Mouse (Mus musculus): Measurements from ENCODE around the gene Klf12. TPM values are rescaled to one million over a fixed set of nuclear protein-coding genes. Genes with fewer than 3 reads are reported as not detected.
A peak's percentile ranks its signal among the peaks of the same experiment; 100 is the strongest.

The Klf12 gene
- total and polyA plus RNA-seq, 3 experiments, result 3.3 to 9.7 (median 8.6) TPM

- H3K9me3 ChIP-seq (replicated peaks; ENCODE audit: low read length), result no peaks in the 10 kb centered on the region
- H3K36me3 ChIP-seq (replicated peaks in 1 of 2; ENCODE audit: control insufficient read depth in 1 of 2, insufficient read depth in 1 of 2, low read length in 1 of 2), result no peaks in the 10 kb centered on the region
- dilution Hi-C loops (cut with MboI; ENCODE audit: extremely low pct_ligation_motif_present, extremely low pct_unique_long_range_greater_than_20kb, low sequenced_read_pairs), result no loop called here
- no peak overlapping the region for H3K4me3 ChIP-seq (replicated peaks in 1 of 3; ENCODE audit: low read depth in 2 of 3, low read length in 2 of 3, poor library complexity in 1 of 3)
- no peak overlapping the region for H3K9ac ChIP-seq (ENCODE audit: insufficient read depth, low read depth)
- peaks cover 18 to 53% of the 10 kb centered on the region in 2 experiments for H3K4me1 ChIP-seq (ENCODE audit: control insufficient read depth in 1 of 2, insufficient read depth in 2 of 2)
- DNase-seq (ENCODE audit: extremely low read depth), result no peak
- TF ChIP-seq IRF4 (IDR thresholded peaks at IDR 0.05; ENCODE audit: low read depth, low read length) (no peak), POLR2A (IDR thresholded peaks at IDR 0.05; ENCODE audit: low read depth, low read length) (no peak), PAX5 (IDR thresholded peaks at IDR 0.05; ENCODE audit: low read length) (no peak), UBTF (IDR thresholded peaks at IDR 0.05; ENCODE audit: low read depth, low read length) (no peak), EP300 (IDR thresholded peaks at IDR 0.05; ENCODE audit: low read length) (no peak), RAD21 (IDR thresholded peaks at IDR 0.05; ENCODE audit: low read depth, low read length) (no peak), NELFE (IDR thresholded peaks at IDR 0.05; ENCODE audit: low read depth, low read length) (no peak), CTCF (conservative IDR thresholded peaks at IDR 0.05 in 1 of 2, IDR thresholded peaks at IDR 0.05 in 1 of 2; ENCODE audit: low read depth in 2 of 2, low read length in 2 of 2) (no peak), ZMIZ1 (IDR thresholded peaks at IDR 0.05; ENCODE audit: low read depth, low read length) (no peak), CHD1 (IDR thresholded peaks at IDR 0.05; ENCODE audit: low read depth, low read length) (no peak), NRF1 (IDR thresholded peaks at IDR 0.05; ENCODE audit: low read depth, low read length) (no peak), RCOR1 (conservative IDR thresholded peaks at IDR 0.05; ENCODE audit: low read depth, low read length) (no peak), HCFC1 (IDR thresholded peaks at IDR 0.05; ENCODE audit: low read depth, low read length) (no peak), MXI1 (IDR thresholded peaks at IDR 0.05; ENCODE audit: low read depth, low read length) (no peak), MAZ (IDR thresholded peaks at IDR 0.05; ENCODE audit: low read depth, low read length) (no peak)
- in situ Hi-C loops (cut with MboI; ENCODE audit: low pct_ligation_motif_present, low pct_unique_long_range_greater_than_20kb, low sequenced_read_pairs), result no loop called here
- peak overlapping the region; percentile 36; the same call in 1 of the 2 replicates for H3K27ac ChIP-seq (ENCODE audit: insufficient read depth, low read depth)
- H3K79me2 ChIP-seq (replicated peaks; ENCODE audit: control insufficient read depth, extremely low read depth, insufficient read depth, poor library complexity, severe bottlenecking), result no peaks in the 10 kb centered on the region
- no peak overlapping the region for H3K4me2 ChIP-seq (ENCODE audit: insufficient read depth, low read depth, poor library complexity, severe bottlenecking)
- no peaks in the 10 kb centered on the region for H3K27me3 ChIP-seq (replicated peaks)
These were observed 179.7 kb downstream of the Klf12 start for GRCm38 (mm10) chr14:100104818-100105217.

- Histone ChIP-seq H3K79me2 (replicated peaks; ENCODE audit: control insufficient read depth, extremely low read depth, insufficient read depth, poor library complexity, severe bottlenecking) (no peaks in the 10 kb centered on the region), H3K9ac (ENCODE audit: insufficient read depth, low read depth) (no peak overlapping the region), H3K4me3 (replicated peaks in 1 of 3; ENCODE audit: low read depth in 2 of 3, low read length in 2 of 3, poor library complexity in 1 of 3) (no peak overlapping the region), H3K27ac (ENCODE audit: insufficient read depth, low read depth) (no peak overlapping the region), H3K4me2 (ENCODE audit: insufficient read depth, low read depth, poor library complexity, severe bottlenecking) (no peak overlapping the region), H3K36me3 (replicated peaks in 1 of 2; ENCODE audit: control insufficient read depth in 1 of 2, insufficient read depth in 1 of 2, low read length in 1 of 2) (no peaks in the 10 kb centered on the region), H3K4me1 (ENCODE audit: control insufficient read depth in 1 of 2, insufficient read depth in 2 of 2) (peaks cover 20 to 55% of the 10 kb centered on the region in 2 experiments), H3K9me3 (replicated peaks; ENCODE audit: low read length) (no peaks in the 10 kb centered on the region), H3K27me3 (replicated peaks) (no peaks in the 10 kb centered on the region)
- no peak for DNase-seq (ENCODE audit: extremely low read depth)
- TF ChIP-seq USF2 (conservative IDR thresholded peaks at IDR 0.05; ENCODE audit: low read depth, low read length) (no peak), KAT2A (IDR thresholded peaks at IDR 0.05; ENCODE audit: insufficient replicate concordance, low read length) (no peak), IRF4 (IDR thresholded peaks at IDR 0.05; ENCODE audit: low read depth, low read length) (no peak), MAZ (IDR thresholded peaks at IDR 0.05; ENCODE audit: low read depth, low read length) (no peak), TBP (conservative IDR thresholded peaks at IDR 0.05; ENCODE audit: low read depth, low read length) (no peak), NELFE (IDR thresholded peaks at IDR 0.05; ENCODE audit: low read depth, low read length) (no peak), JUN (IDR thresholded peaks at IDR 0.05; ENCODE audit: insufficient read depth, low read depth, low read length) (no peak), GABPA (IDR thresholded peaks at IDR 0.05; ENCODE audit: insufficient replicate concordance, low read depth, low read length) (no peak), ZC3H11A (IDR thresholded peaks at IDR 0.05; ENCODE audit: low read depth, low read length) (no peak), MAFK (IDR thresholded peaks at IDR 0.05; ENCODE audit: insufficient replicate concordance, low read length) (no peak)
- in situ Hi-C loops (cut with MboI; ENCODE audit: low pct_ligation_motif_present, low pct_unique_long_range_greater_than_20kb, low sequenced_read_pairs), result no loop called here
- dilution Hi-C loops (cut with MboI; ENCODE audit: extremely low pct_ligation_motif_present, extremely low pct_unique_long_range_greater_than_20kb, low sequenced_read_pairs), result no loop called here
These were observed 180.7 kb downstream of the Klf12 start for GRCm38 (mm10) chr14:100103818-100104217.

Measured in CH12.LX (cell line).